Mouse (Mus musculus) liver, postnatal 0 days (tissue): ENCODE results near the gene Abhd14b. TPM values are rescaled to one million over a fixed set of nuclear protein-coding genes. Genes with fewer than 3 reads are reported as not detected.

Source experiments
- ATAC-seq: fragments of 200-750 bp; cut with Nextera tagmentation; 2 replicates; pipeline ENCODE4 v1.8.0; 2017; ENCODE audit warnings: mild to moderate bottlenecking, moderate library complexity
- DNase-seq: peaks from one replicate; pipeline ENCODE4 v3.0.0-alpha.2; 2016
- H3K27ac ChIP-seq: fragments of 300-500 bp; sonication (generic); 2 replicates; pipeline ENCODE4 v1.5.1; 2014; ENCODE audit warnings: antibody characterized with exemption, moderate library complexity, mild to moderate bottlenecking, low read depth
- H3K27me3 ChIP-seq: fragments of 300-500 bp; sonication (generic); 2 replicates; pipeline ENCODE4 v1.6.1; 2014; ENCODE audit warnings: low read length, control low read depth, mixed read lengths; ENCODE audit not compliant: insufficient read depth
- H3K36me3 ChIP-seq: fragments of 300-500 bp; sonication (generic); replicated peaks from 2 replicates; pipeline ENCODE4 v1.6.1; 2014; ENCODE audit warnings: mild to moderate bottlenecking, control low read depth, low read length, moderate library complexity, mixed read lengths; ENCODE audit not compliant: insufficient read depth
- H3K4me1 ChIP-seq: fragments of 300-500 bp; sonication (generic); 2 replicates; pipeline ENCODE4 v1.6.1; 2014; ENCODE audit warnings: antibody characterized with exemption, mild to moderate bottlenecking, control low read depth; ENCODE audit not compliant: insufficient read depth
- H3K4me2 ChIP-seq: fragments of 300-500 bp; sonication (generic); 2 replicates; pipeline ENCODE4 v1.6.1; 2014; ENCODE audit warnings: low read depth, mild to moderate bottlenecking, low read length, moderate library complexity, mixed read lengths
- H3K4me3 ChIP-seq: fragments of 300-500 bp; sonication (generic); 2 replicates; pipeline ENCODE4 v1.5.1; 2014; ENCODE audit warnings: low read depth, low read length
- H3K9ac ChIP-seq: fragments of 300-500 bp; sonication (generic); replicated peaks from 2 replicates; pipeline ENCODE4 v1.6.1; 2014; ENCODE audit warnings: mild to moderate bottlenecking, moderate library complexity
- H3K9me3 ChIP-seq: fragments of 300-500 bp; sonication (generic); 2 replicates; pipeline ENCODE4 v1.6.1; 2016; ENCODE audit warnings: mild to moderate bottlenecking, control low read depth, low read length, mixed read lengths
- CTCF ChIP-seq: sonication (generic); IDR thresholded peaks from 2 replicates; pipeline ENCODE4 v1.5.1; 2016; ENCODE audit warnings: antibody characterized with exemption, low read depth
- EP300 ChIP-seq: IDR thresholded peaks from 2 replicates; pipeline ENCODE4 v1.6.1; 2016; ENCODE audit warnings: antibody characterized with exemption, low read depth, mild to moderate bottlenecking
- WGBS: fragments of 180-500 bp; shearing (Covaris S2); extraction: QIAGEN DNeasy Blood & Tissue Kit; methylation state at CpG from one replicate; pipeline ENCODE4 v1.1.7; 2014; ENCODE audit not compliant: insufficient replicate concordance; 5-methylcytosine and 5-hydroxymethylcytosine counted together
- polyA plus RNA-seq: library from polyadenylated mRNA; unstranded; fragments of >200 nt; fragmentation: Nextera tagmentation; extraction: Ambion mirVana; gene quantifications from 2 replicates; pipeline ENCODE4 v1.2.1, GENCODE M21; 2015

Gene Abhd14b
- polyA plus RNA-seq, 1 experiment from 2014 or later = 41.4 TPM

DNA sequence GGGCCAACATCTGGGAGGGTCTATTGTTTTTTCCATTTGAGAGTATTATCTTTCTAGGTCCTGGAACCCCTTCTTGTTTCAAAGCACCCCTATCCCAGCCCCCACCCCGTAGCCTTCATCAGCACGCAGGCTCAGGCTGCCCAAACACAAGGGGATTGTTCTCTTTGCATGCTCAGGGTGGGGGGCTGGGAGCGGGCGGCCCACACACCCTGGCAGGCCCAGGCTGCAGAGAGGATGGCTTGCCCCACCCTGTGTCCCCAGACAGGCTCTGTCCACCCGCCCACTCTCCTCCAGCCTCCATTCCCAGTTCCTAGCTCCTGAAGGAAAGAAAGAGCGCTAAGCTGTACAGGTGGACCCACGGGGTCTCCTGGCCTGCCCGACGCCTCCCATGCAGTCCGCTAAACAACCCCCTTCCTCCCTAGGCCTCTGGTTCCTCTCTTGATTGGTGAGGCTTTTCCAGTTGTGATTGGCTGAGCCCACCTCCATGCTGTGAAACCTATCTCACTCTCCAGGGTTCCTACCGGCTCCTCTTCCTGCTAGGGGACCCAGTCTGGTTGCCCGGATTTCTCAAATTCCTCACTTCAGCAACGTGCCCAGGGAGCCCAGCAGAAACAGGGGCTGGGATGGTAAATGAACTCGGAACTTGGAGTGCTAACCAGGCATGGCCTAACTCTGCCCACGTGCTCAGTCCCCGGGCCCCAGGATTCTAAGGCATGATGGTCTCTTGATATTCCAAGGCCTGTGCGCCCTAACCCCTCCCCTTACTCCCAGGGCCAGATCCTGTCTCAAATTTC, 7.8 kb downstream of the Abhd14b start:
- Histone ChIP-seq H3K9ac (no peak overlapping the region), H3K27me3 (peaks cover 13% of the 10 kb centered on the region; the same call in 1 of the 2 replicates), H3K9me3 (no peaks in the 10 kb centered on the region), H3K4me3 (no peak overlapping the region), H3K4me1 (peaks cover 20% of the 10 kb centered on the region), H3K27ac (no peak overlapping the region), H3K36me3 (no peaks in the 10 kb centered on the region), H3K4me2 (peak overlapping the region; percentile 75; the same call in 1 of the 2 replicates)
- ATAC-seq (no peak), DNase-seq (no peak)
- TF ChIP-seq EP300 (no peak), CTCF (no peak)
- 30% methylated on average over 17 of the region's 17 CpGs for WGBS

DNA sequence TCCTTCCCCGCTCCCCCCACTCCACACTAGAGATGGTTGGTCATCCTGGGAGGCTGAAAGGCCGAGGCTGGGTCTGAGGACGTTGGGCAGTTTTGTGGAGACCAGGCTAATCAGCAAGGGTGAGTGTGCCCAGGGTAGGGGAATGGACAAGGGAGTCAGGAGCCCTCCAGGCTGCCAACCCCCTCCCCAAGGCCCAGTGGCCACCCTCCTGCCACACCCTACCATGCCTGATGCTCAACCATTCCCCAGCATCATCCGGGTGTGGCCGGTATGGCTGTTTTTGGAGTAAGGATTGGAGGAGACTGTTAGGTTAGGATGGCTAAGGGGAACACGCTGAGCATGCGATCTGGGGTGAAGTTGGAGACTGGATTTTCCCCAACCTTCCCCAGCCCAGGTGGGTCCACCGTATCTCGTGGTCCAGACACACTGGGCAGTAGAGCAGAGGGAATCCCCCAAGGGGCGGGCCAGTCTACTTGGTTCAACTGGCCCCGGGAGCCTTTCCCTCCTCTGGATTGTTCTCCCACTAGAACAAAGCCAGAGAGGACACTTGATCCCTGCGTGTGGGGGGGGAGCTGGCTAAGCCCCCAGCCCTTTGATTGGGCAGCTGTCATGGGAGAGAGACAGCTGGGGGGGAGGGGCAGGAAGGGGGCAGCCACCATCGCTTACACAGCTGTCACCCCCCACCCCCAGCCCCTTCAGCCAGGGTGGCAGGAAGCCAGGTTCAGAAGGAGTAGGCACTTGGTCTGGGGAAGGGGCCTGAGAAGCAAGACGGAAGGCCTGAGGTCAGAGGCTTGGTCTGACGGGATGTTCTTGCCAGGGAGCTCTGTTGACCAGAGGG, 9.3 kb downstream of the Abhd14b start:
- no peak for TF ChIP-seq CTCF
- TF ChIP-seq EP300 = no peak
- Histone ChIP-seq H3K4me1 (peaks cover 20% of the 10 kb centered on the region), H3K4me2 (no peak overlapping the region), H3K36me3 (no peaks in the 10 kb centered on the region), H3K4me3 (no peak overlapping the region), H3K27ac (no peak overlapping the region), H3K9me3 (no peaks in the 10 kb centered on the region), H3K9ac (no peak overlapping the region), H3K27me3 (peaks cover 13% of the 10 kb centered on the region; the same call in 1 of the 2 replicates)
- DNase-seq (no peak), ATAC-seq (no peak)
- 70% methylated on average over 15 of the region's 15 CpGs for WGBS

DNA sequence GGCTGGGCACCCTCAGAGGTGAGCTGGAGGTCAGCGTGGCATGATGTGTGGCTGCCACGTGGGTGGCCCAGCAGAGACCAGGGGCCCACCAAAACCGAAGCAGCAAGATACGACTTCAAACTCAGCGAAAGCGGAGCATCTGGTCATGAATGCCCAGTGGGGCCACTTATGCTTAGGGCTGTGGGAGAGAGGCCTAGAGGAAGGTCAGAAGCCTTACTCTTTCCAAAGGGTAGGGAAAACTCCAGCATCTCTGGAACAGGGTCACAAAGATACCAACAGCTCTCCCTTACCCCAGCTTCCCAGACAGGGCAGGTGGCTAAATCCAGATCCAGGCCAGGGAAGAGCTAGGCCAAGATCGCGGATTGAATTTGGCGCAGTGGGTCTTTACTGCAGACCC, 9.9 kb downstream of the Abhd14b start:
- DNase-seq (no peak), ATAC-seq (no peak)
- peaks cover 13% of the 10 kb centered on the region; the same call in 1 of the 2 replicates for H3K27me3 ChIP-seq
- H3K9me3 ChIP-seq = no peaks in the 10 kb centered on the region
- H3K27ac ChIP-seq = no peak overlapping the region
- no peak overlapping the region for H3K4me2 ChIP-seq
- TF ChIP-seq CTCF = no peak
- no peak for TF ChIP-seq EP300
- H3K9ac ChIP-seq = no peak overlapping the region
- WGBS = 77% methylated on average over 9 of the region's 9 CpGs
- peaks cover 16% of the 10 kb centered on the region for H3K4me1 ChIP-seq
- no peak overlapping the region for H3K4me3 ChIP-seq
- no peaks in the 10 kb centered on the region for H3K36me3 ChIP-seq

DNA sequence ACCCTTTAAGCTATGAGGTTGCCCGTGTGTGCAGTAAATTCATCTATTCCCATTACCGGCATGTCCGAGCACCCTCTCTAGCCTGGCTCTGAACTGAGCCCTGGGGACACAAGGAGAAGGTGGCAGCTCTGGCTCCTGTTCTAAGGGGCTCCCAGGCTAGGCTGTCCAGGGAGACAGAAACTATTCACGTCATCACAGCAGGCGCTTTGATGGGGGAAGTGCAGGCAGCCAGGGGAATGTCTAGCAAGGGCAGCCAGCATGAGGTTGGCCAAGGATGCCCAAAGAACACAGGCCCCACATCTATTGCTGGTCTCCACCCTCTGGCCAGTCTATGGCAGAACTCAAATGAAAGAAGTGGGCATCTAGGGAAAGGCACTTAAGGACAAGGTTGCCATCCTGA, 10.7 kb downstream of the Abhd14b start:
- no peak for DNase-seq

DNA sequence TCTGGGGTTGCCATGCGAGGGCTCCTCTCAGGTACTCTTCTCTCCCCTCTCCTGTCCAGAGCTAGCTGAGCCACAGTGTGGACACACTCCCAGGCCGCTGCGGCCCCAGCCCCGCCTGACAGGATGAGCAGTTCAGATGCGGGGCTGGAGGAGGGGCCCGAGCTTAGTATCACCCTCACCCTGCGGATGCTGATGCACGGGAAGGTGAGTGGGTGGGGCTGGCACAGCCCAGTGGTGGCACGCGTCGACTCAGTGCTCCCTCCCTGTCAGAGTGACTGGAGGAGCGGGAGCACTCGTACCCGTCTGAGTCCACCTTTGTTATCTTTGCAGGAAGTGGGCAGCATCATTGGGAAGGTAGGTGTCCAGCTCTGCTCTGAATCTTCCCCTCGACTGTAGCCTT, 12.7 kb downstream of the Abhd14b start:
- no peaks in the 10 kb centered on the region for H3K36me3 ChIP-seq
- no peak overlapping the region for H3K9ac ChIP-seq
- 0 out of 2 replicates have a peak, but pooled peaks cover 4% of the 10 kb centered on the region for H3K4me1 ChIP-seq
- WGBS = 80% methylated on average over 15 of the region's 15 CpGs
- H3K9me3 ChIP-seq = no peaks in the 10 kb centered on the region
- H3K27ac ChIP-seq = no peak overlapping the region
- DNase-seq (no peak), ATAC-seq (no peak)
- H3K4me3 ChIP-seq = no peak overlapping the region
- TF ChIP-seq EP300 (no peak), CTCF (no peak)
- peaks cover 10% of the 10 kb centered on the region for H3K27me3 ChIP-seq
- no peak overlapping the region for H3K4me2 ChIP-seq

More for the DNA sequence above, 10.7 kb downstream of the Abhd14b start:
- ATAC-seq = no peak
- Histone ChIP-seq H3K4me1 (peaks cover 9% of the 10 kb centered on the region), H3K9ac (no peak overlapping the region), H3K27ac (no peak overlapping the region), H3K9me3 (no peaks in the 10 kb centered on the region), H3K36me3 (no peaks in the 10 kb centered on the region), H3K4me3 (no peak overlapping the region), H3K27me3 (peaks cover 9% of the 10 kb centered on the region; the same call in 1 of the 2 replicates), H3K4me2 (no peak overlapping the region)
- WGBS = 79% methylated on average over 5 of the region's 5 CpGs
- TF ChIP-seq CTCF (no peak), EP300 (no peak)

DNA sequence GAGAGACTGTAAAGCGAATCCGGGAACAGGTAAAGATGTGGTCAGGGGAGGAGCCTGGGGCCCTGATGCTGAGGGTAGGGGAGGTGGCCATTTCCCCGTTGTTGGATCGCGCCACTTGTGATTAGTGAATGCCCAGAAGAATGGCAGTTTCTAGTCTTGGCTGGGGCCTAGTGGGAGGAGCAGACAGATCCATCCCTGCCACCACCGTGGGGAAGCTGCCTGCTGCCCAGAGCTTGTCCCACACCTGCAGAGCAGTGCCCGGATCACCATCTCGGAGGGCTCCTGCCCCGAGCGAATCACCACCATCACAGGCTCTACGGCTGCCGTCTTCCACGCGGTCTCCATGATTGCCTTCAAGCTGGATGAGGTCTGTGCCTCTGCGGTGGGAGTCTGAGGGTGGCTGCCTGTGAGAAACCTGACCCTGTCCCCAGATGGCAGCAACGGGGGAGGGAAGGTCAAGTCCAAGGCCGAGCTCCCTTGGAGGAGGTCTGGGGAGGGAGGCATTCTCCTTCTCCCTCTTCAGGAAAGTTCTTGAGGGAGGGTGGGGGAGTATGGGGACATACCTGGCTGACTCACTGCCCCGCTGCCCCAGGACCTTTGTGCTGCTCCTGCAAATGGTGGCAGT, 13.3 kb downstream of the Abhd14b start:
- H3K27me3 ChIP-seq = peaks cover 16% of the 10 kb centered on the region
- no peak overlapping the region for H3K27ac ChIP-seq
- no peak overlapping the region for H3K9ac ChIP-seq
- H3K4me2 ChIP-seq = no peak overlapping the region
- no peak overlapping the region for H3K4me3 ChIP-seq
- DNase-seq = no peak
- TF ChIP-seq EP300 (no peak), CTCF (no peak)
- H3K9me3 ChIP-seq = no peaks in the 10 kb centered on the region
- H3K4me1 ChIP-seq = 0 out of 2 replicates have a peak, but pooled peaks cover 8% of the 10 kb centered on the region
- ATAC-seq = no peak
- H3K36me3 ChIP-seq = no peaks in the 10 kb centered on the region
- 84% methylated on average over 18 of the region's 18 CpGs for WGBS
